Mouse (Mus musculus): ENCODE results near the gene Pdlim4.

DNA sequence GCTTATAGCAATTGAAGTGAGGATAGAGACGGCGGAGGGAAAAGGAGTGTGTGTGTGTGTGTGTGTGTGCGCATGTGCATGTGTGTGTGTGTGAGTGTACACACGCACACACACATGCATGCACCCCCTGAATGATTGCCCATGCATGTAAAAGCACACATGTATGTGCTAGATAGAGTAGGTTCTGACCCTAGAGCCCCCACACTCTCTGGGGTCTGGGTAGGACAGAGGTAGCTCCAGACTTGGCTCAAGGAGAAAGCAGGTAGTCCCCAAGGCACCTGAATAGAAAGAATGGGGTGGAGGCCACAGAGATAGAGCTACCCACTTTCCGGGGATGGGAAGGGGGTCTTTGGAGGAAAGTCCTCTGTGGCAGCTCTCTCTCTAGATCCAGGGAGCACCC, 16.7 kb downstream of the Pdlim4 start:
- TF ChIP-seq CTCF (conservative IDR thresholded peaks at IDR 0.05; ENCODE audit: low read length) (no peak), POU5F1 (IDR thresholded peaks at IDR 0.05; ENCODE audit: borderline replicate concordance, low read length) (no peak), NANOG (IDR thresholded peaks at IDR 0.05; ENCODE audit: borderline replicate concordance, low read length) (no peak)

All from E14TG2a.4 (cell line).